13 mouse cellular contexts compared by ENCODE assay signal in genomic region chr10:25023044-25023540, GRCm38 (mm10).
DNase-seq lines count a peak whose midpoint lies in the region; ATAC-seq lines count a peak whose summit lies in the region.
"Had no signal": no experiment of that assay in that cellular context is flagged by ENCODE, and none has a peak within 500 bp of the region (broad histone marks: within the 10 kb centered on the region; RNA-seq: fewer than 3 reads in every experiment).

No protein-coding gene starts in this region.

- no peak overlapping the region for H3K27ac ChIP-seq in heart, embryonic 12.5 days (ENCODE audit: poor library complexity, severe bottlenecking)
- H3K27ac ChIP-seq in neural tube, embryonic 13.5 days (replicated peaks), result peak overlapping the region; percentile 43; the same call in 1 of the 2 replicates
- H3K27ac ChIP-seq in heart, embryonic 13.5 days (replicated peaks), result 0 out of 2 replicates have a peak overlapping the region, but pooled peaks have one; percentile 15
- H3K27ac ChIP-seq in neural tube, embryonic 15.5 days (replicated peaks), result peak overlapping the region; percentile 51
- H3K27ac ChIP-seq: embryonic facial prominence, embryonic 15.5 days; liver, embryonic 15.5 days had no signal

- H3K4me1 ChIP-seq in heart, embryonic 12.5 days (replicated peaks), result peaks cover 5% of the 10 kb centered on the region; the same call in 1 of the 2 replicates
- no peaks in the 10 kb centered on the region for H3K4me1 ChIP-seq in neural tube, embryonic 13.5 days (replicated peaks)
- peaks cover 13% of the 10 kb centered on the region for H3K4me1 ChIP-seq in heart, embryonic 13.5 days
- H3K4me1 ChIP-seq in neural tube, embryonic 15.5 days, result no peaks in the 10 kb centered on the region
- H3K4me1 ChIP-seq: embryonic facial prominence, embryonic 15.5 days; liver, embryonic 15.5 days had no signal

- H3K9ac ChIP-seq in heart, embryonic 12.5 days, result no peak overlapping the region
- no peak overlapping the region for H3K9ac ChIP-seq in neural tube, embryonic 13.5 days
- H3K9ac ChIP-seq in heart, embryonic 13.5 days, result no peak overlapping the region
- no peak overlapping the region for H3K9ac ChIP-seq in neural tube, embryonic 15.5 days (replicated peaks)
- H3K9ac ChIP-seq: embryonic facial prominence, embryonic 15.5 days; liver, embryonic 15.5 days had no signal

- DNase-seq in heart, adult 9 months (ENCODE audit: low spot score in 2 of 2), result peak; percentile 11 to 27
- DNase-seq in neural tube, embryonic 10.5 days (ENCODE audit: extremely low spot score, low spot score), result no peak
- no peak for DNase-seq in yolk sac, embryonic 10.5 days (ENCODE audit: low spot score)
- DNase-seq: kidney, adult 11 months; kidney, postnatal 4 days had no signal

- no peaks in the 10 kb centered on the region for H3K9me3 ChIP-seq in heart, embryonic 12.5 days (replicated peaks)
- H3K9me3 ChIP-seq in neural tube, embryonic 13.5 days, result peaks cover 18% of the 10 kb centered on the region; the same call in 1 of the 2 replicates
- 0 out of 2 replicates have a peak, but pooled peaks cover 6% of the 10 kb centered on the region for H3K9me3 ChIP-seq in heart, embryonic 13.5 days
- 0 out of 2 replicates have a peak, but pooled peaks cover 7% of the 10 kb centered on the region for H3K9me3 ChIP-seq in neural tube, embryonic 15.5 days (replicated peaks)
- H3K9me3 ChIP-seq: liver, embryonic 15.5 days had no signal

- no peak overlapping the region for H3K4me2 ChIP-seq in heart, embryonic 12.5 days
- no peak overlapping the region for H3K4me2 ChIP-seq in neural tube, embryonic 13.5 days
- no peak overlapping the region for H3K4me2 ChIP-seq in heart, embryonic 13.5 days
- no peak overlapping the region for H3K4me2 ChIP-seq in neural tube, embryonic 15.5 days
- H3K4me2 ChIP-seq: embryonic facial prominence, embryonic 15.5 days; liver, embryonic 15.5 days had no signal

- H3K27me3 ChIP-seq in heart, embryonic 12.5 days (replicated peaks), result no peaks in the 10 kb centered on the region
- H3K27me3 ChIP-seq in neural tube, embryonic 13.5 days, result no peaks in the 10 kb centered on the region
- H3K27me3 ChIP-seq in heart, embryonic 13.5 days (replicated peaks), result no peaks in the 10 kb centered on the region
- no peaks in the 10 kb centered on the region for H3K27me3 ChIP-seq in neural tube, embryonic 15.5 days (replicated peaks)
- H3K27me3 ChIP-seq: CH12.LX; embryonic facial prominence, embryonic 15.5 days; liver, embryonic 15.5 days; Patski had no signal

- WGBS in heart, embryonic 12.5 days, result 83% methylated on average over 4 of the region's 4 CpGs
- 67% methylated on average over 4 of the region's 4 CpGs for WGBS in neural tube, embryonic 13.5 days
- 88% methylated on average over 4 of the region's 4 CpGs for WGBS in heart, embryonic 13.5 days
- 75% methylated on average over 4 of the region's 4 CpGs for WGBS in neural tube, embryonic 15.5 days

- no peak for ATAC-seq in heart, embryonic 12.5 days (ENCODE audit: insufficient number of reproducible peaks, low FRiP score)
- ATAC-seq in neural tube, embryonic 13.5 days (ENCODE audit: low read depth), result no peak
- ATAC-seq in heart, embryonic 13.5 days (ENCODE audit: extremely low read depth, insufficient number of reproducible peaks, low FRiP score, low TSS enrichment), result no peak
- ATAC-seq in neural tube, embryonic 15.5 days (ENCODE audit: low FRiP score), result no peak
- ATAC-seq: Patski had no signal

- no peaks in the 10 kb centered on the region for H3K36me3 ChIP-seq in heart, embryonic 12.5 days
- H3K36me3 ChIP-seq in neural tube, embryonic 13.5 days, result no peaks in the 10 kb centered on the region
- H3K36me3 ChIP-seq in heart, embryonic 13.5 days, result no peaks in the 10 kb centered on the region
- no peaks in the 10 kb centered on the region for H3K36me3 ChIP-seq in neural tube, embryonic 15.5 days
- H3K36me3 ChIP-seq: embryonic facial prominence, embryonic 15.5 days; liver, embryonic 15.5 days had no signal

- H3K4me3 ChIP-seq in heart, embryonic 12.5 days, result no peak overlapping the region
- no peak overlapping the region for H3K4me3 ChIP-seq in neural tube, embryonic 13.5 days
- no peak overlapping the region for H3K4me3 ChIP-seq in heart, embryonic 13.5 days
- no peak overlapping the region for H3K4me3 ChIP-seq in neural tube, embryonic 15.5 days (replicated peaks)
- H3K4me3 ChIP-seq: embryonic facial prominence, embryonic 15.5 days; liver, embryonic 15.5 days had no signal

Comparison
In these comparisons a context has a peak if more than half of its experiments do, and no peak if none do; other contexts are left out.
1. DNase-seq: peak in heart, adult 9 months (2 of 2); none in neural tube, embryonic 10.5 days (single experiment) and yolk sac, embryonic 10.5 days (single experiment).